In the genomic region with DNA sequence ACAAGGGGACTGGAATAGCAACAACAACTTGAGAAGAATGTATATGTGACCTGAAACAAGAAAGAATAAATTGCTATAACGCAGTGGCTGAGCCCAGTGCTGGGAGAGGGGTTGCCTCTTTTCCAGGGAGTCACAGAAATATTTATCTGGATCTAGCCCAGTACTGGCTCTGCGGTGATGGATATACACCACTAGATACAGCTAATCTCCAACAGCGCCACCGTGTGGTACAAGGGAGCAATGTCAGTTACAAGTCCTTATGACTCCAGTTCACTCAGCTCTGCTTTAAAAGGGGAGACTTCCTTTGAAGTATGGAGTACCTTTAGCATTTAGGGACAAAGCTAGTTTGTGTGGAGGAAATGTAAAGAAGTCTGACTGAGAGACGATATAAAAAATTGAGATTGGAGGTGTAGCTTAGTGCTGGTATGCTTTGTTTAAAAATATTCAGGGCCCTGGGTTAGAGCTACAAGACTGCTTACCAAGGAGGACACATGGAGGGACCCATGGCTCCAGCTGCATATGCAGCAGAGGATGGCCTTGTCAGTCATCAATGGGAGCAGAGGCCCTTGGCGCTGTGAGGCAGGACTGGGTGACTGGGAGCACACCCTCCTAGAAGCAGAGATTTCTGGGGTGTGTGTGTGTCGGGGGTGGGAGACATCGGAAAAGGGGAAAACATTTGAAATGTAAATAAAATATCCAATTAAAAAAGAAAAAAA, we compare ENCODE assay signal across 8 mouse cellular contexts.
DNase-seq lines count a peak whose midpoint lies in the region; ATAC-seq and TF ChIP-seq lines count a peak whose summit lies in the region.

No protein-coding gene starts in this region.

- H3K4me1 ChIP-seq in hindbrain, postnatal 0 days (ENCODE audit: insufficient read depth, low read length) = no peaks in the 10 kb centered on the region

- no peak overlapping the region for H3K4me2 ChIP-seq in hindbrain, postnatal 0 days (ENCODE audit: low read depth, low read length)

- no peaks in the 10 kb centered on the region for H3K27me3 ChIP-seq in hindbrain, postnatal 0 days (ENCODE audit: insufficient read depth, low read length)

- no peak overlapping the region for H3K4me3 ChIP-seq in hindbrain, postnatal 0 days (ENCODE audit: low read length)

- no peaks in the 10 kb centered on the region for H3K9me3 ChIP-seq in hindbrain, postnatal 0 days (ENCODE audit: low read length)

- H3K27ac ChIP-seq in hindbrain, postnatal 0 days = no peak overlapping the region

- WGBS in hindbrain, postnatal 0 days = 42% methylated on average over 8 of the region's 8 CpGs

- peak; percentile 90 for TF ChIP-seq CTCF in hindbrain, postnatal 0 days (IDR thresholded peaks at IDR 0.05; ENCODE audit: low read depth)

- DNase-seq in R1 (ENCODE audit: low read depth, low spot score) = peak; percentile 73
- peak; percentile 20 for DNase-seq in cerebellum, adult 8-10 months
- DNase-seq in frontal cortex, postnatal 10 days (ENCODE audit: low spot score in 2 of 2) = peak; percentile 27 to 69
- DNase-seq in hindbrain, postnatal 0 days (ENCODE audit: low spot score) = peak; percentile 94
- DNase-seq in layer of hippocampus, postnatal 36 days = peak; percentile 56 to 70
- peak; percentile 60 to 76 for DNase-seq in lung, postnatal 4 days
- peak; percentile 82 to 88 for DNase-seq in right cerebral cortex, postnatal 10 days (ENCODE audit: low spot score in 2 of 2)

- H3K36me3 ChIP-seq in hindbrain, postnatal 0 days (ENCODE audit: insufficient read depth, low read length) = no peaks in the 10 kb centered on the region

- peak; percentile 89 for ATAC-seq in hindbrain, postnatal 0 days
- ATAC-seq in erythroblast, adult 5-6 weeks (replicated peaks; ENCODE audit: low FRiP score, poor library complexity, severe bottlenecking) = no peak

- no peak overlapping the region for H3K9ac ChIP-seq in hindbrain, postnatal 0 days (replicated peaks; ENCODE audit: low read length)

Comparison
In these comparisons a context has a peak if more than half of its experiments do, and no peak if none do; other contexts are left out.
1. DNase-seq: peak in every context shown above with its lines; median percentile 94 in hindbrain, postnatal 0 days; 85 in right cerebral cortex, postnatal 10 days; 73 in R1; 68 in lung, postnatal 4 days; 63 in layer of hippocampus, postnatal 36 days; 48 in frontal cortex, postnatal 10 days; 20 in cerebellum, adult 8-10 months.